Mouse (Mus musculus) ES-E14 (cell line): ENCODE results near the gene C130074G19Rik.

Experiments
- CHD2 ChIP-seq: IDR thresholded peaks from 2 replicates; pipeline ENCODE4 v1.6.1; 2014; ENCODE audit warnings: mild to moderate bottlenecking, low read depth, low read length, inconsistent platforms
- ZC3H11A ChIP-seq: IDR thresholded peaks from 2 replicates; pipeline ENCODE4 v1.6.1; 2012; ENCODE audit warnings: low read depth, mild to moderate bottlenecking, inconsistent platforms, low read length, borderline replicate concordance

GRCm38 (mm10) chr1:184908558-184908957, 25.5 kb upstream of the C130074G19Rik start:
- TF ChIP-seq ZC3H11A (no peak), CHD2 (no peak)
